Mouse (Mus musculus) kidney, embryonic 15.5 days (tissue): ENCODE measurements around the gene Klf3. TPM values are rescaled to one million over a fixed set of nuclear protein-coding genes. Genes with fewer than 3 reads are reported as not detected.

Experiments
- ATAC-seq: fragments of 200-750 bp; cut with Nextera tagmentation; replicated peaks from 2 replicates; pipeline ENCODE4 v1.8.0; 2017; ENCODE audit warnings: moderate TSS enrichment; ENCODE audit not compliant: low FRiP score
- H3K27ac ChIP-seq: fragments of 300-500 bp; sonication (generic); 2 replicates; pipeline ENCODE4 v1.5.1; 2015; ENCODE audit warnings: mild to moderate bottlenecking, inconsistent platforms
- H3K27me3 ChIP-seq: fragments of 300-500 bp; sonication (generic); 2 replicates; pipeline ENCODE4 v1.6.1; 2015; ENCODE audit warnings: inconsistent platforms
- H3K36me3 ChIP-seq: fragments of 300-500 bp; sonication (generic); 2 replicates; pipeline ENCODE4 v1.6.1; 2015; ENCODE audit warnings: inconsistent platforms
- H3K4me1 ChIP-seq: fragments of 300-500 bp; sonication (generic); 2 replicates; pipeline ENCODE4 v1.6.1; 2015; ENCODE audit warnings: inconsistent platforms
- H3K4me2 ChIP-seq: fragments of 300-500 bp; sonication (generic); 2 replicates; pipeline ENCODE4 v1.6.1; 2015; ENCODE audit warnings: moderate library complexity, mild to moderate bottlenecking, inconsistent platforms
- H3K4me3 ChIP-seq: fragments of 300-500 bp; sonication (generic); replicated peaks from 2 replicates; pipeline ENCODE4 v1.5.1; 2015; ENCODE audit warnings: mild to moderate bottlenecking, inconsistent platforms
- H3K9ac ChIP-seq: fragments of 300-500 bp; sonication (generic); 2 replicates; pipeline ENCODE4 v1.6.1; 2015; ENCODE audit warnings: mild to moderate bottlenecking, inconsistent platforms
- H3K9me3 ChIP-seq: fragments of 300-500 bp; sonication (generic); replicated peaks from 2 replicates; pipeline ENCODE4 v1.6.1; 2016; ENCODE audit warnings: inconsistent platforms
- WGBS: fragments of 180-500 bp; shearing (Covaris S2); methylation state at CpG from one replicate; pipeline ENCODE4 v1.1.7; 2015; ENCODE audit warnings: mixed read lengths; 5-methylcytosine and 5-hydroxymethylcytosine counted together
- polyA plus RNA-seq: library from polyadenylated mRNA; unstranded; fragments of >200 nt; fragmentation: Nextera tagmentation; extraction: Ambion mirVana; gene quantifications from 2 replicates; pipeline ENCODE4 v1.2.1, GENCODE M21; 2015

The Klf3 gene
- polyA plus RNA-seq, 1 experiment from 2014 or later = 62.2 TPM

- 0 out of 2 replicates have a peak, but pooled peaks cover 3% of the 10 kb centered on the region for H3K36me3 ChIP-seq
- no peak for ATAC-seq
- peak overlapping the region; percentile 92 for H3K4me3 ChIP-seq
- 7% methylated on average over 8 of the region's 8 CpGs for WGBS
- peak overlapping the region; percentile 99 for H3K27ac ChIP-seq
- H3K4me2 ChIP-seq = peak overlapping the region; percentile 82
- no peaks in the 10 kb centered on the region for H3K9me3 ChIP-seq
- peak overlapping the region; percentile 97 for H3K9ac ChIP-seq
- no peaks in the 10 kb centered on the region for H3K27me3 ChIP-seq
- peaks cover 28% of the 10 kb centered on the region for H3K4me1 ChIP-seq
Observed at GRCm38 (mm10) chr5:64802143-64802542, 1.0 kb upstream of the Klf3 start.

GRCm38 (mm10) chr5:64803720-64804462 lies 703 bp downstream of the Klf3 start:
- H3K36me3 ChIP-seq = peaks cover 6% of the 10 kb centered on the region
- peak overlapping the region; percentile 92 for H3K4me3 ChIP-seq
- peak overlapping the region; percentile 97 for H3K9ac ChIP-seq
- peak overlapping the region; percentile 99 for H3K27ac ChIP-seq
- no peak for ATAC-seq
- H3K4me1 ChIP-seq = peaks cover 44% of the 10 kb centered on the region
- H3K27me3 ChIP-seq = no peaks in the 10 kb centered on the region
- H3K9me3 ChIP-seq = no peaks in the 10 kb centered on the region
- H3K4me2 ChIP-seq = peak overlapping the region; percentile 82
- under 1% methylated on average over 69 of the region's 69 CpGs for WGBS

- Histone ChIP-seq H3K4me3 (peak overlapping the region; percentile 92), H3K9me3 (no peaks in the 10 kb centered on the region), H3K27me3 (no peaks in the 10 kb centered on the region), H3K4me2 (peak overlapping the region; percentile 82), H3K9ac (peak overlapping the region; percentile 52), H3K4me1 (peaks cover 58% of the 10 kb centered on the region), H3K36me3 (peaks cover 10% of the 10 kb centered on the region), H3K27ac (peak overlapping the region; percentile 93)
- no peak for ATAC-seq
- 2% methylated on average over 7 of the region's 7 CpGs for WGBS
Observed at GRCm38 (mm10) chr5:64805131-64805872, 2.1 kb downstream of the Klf3 start.

GRCm38 (mm10) chr5:64805873-64806505 lies 2.8 kb downstream of the Klf3 start:
- peaks cover 65% of the 10 kb centered on the region for H3K4me1 ChIP-seq
- peak overlapping the region; percentile 82 for H3K4me2 ChIP-seq
- ATAC-seq = no peak; the same call in 1 of the 2 replicates
- H3K9ac ChIP-seq = peak overlapping the region; percentile 52
- peaks cover 10% of the 10 kb centered on the region for H3K36me3 ChIP-seq
- 2% methylated on average over 7 of the region's 7 CpGs for WGBS
- H3K9me3 ChIP-seq = no peaks in the 10 kb centered on the region
- no peaks in the 10 kb centered on the region for H3K27me3 ChIP-seq
- H3K4me3 ChIP-seq = peak overlapping the region; percentile 92
- peak overlapping the region; percentile 93 for H3K27ac ChIP-seq

GRCm38 (mm10) chr5:64806600-64806999 lies 3.4 kb downstream of the Klf3 start:
- Histone ChIP-seq H3K27me3 (no peaks in the 10 kb centered on the region), H3K4me2 (peak overlapping the region; percentile 82), H3K4me3 (peak overlapping the region; percentile 92), H3K9me3 (no peaks in the 10 kb centered on the region), H3K36me3 (peaks cover 10% of the 10 kb centered on the region), H3K4me1 (peaks cover 71% of the 10 kb centered on the region), H3K27ac (peak overlapping the region; percentile 93), H3K9ac (peak overlapping the region; percentile 52)
- ATAC-seq = no peak
- WGBS = 24% methylated on average over 2 of the region's 2 CpGs

GRCm38 (mm10) chr5:64807159-64807558 lies 4.0 kb downstream of the Klf3 start:
- Histone ChIP-seq H3K27ac (peak overlapping the region; percentile 54; the same call in 1 of the 2 replicates), H3K27me3 (no peaks in the 10 kb centered on the region), H3K36me3 (peaks cover 10% of the 10 kb centered on the region), H3K9me3 (no peaks in the 10 kb centered on the region), H3K4me3 (no peak overlapping the region), H3K4me2 (peak overlapping the region; percentile 82), H3K4me1 (peaks cover 74% of the 10 kb centered on the region), H3K9ac (no peak overlapping the region)
- WGBS = 55% methylated on average over 3 of the region's 3 CpGs
- ATAC-seq = no peak

- ATAC-seq = no peak
- H3K4me3 ChIP-seq = no peak overlapping the region; the same call in 1 of the 2 replicates
- peaks cover 74% of the 10 kb centered on the region for H3K4me1 ChIP-seq
- no peak overlapping the region for H3K9ac ChIP-seq
- peak overlapping the region; percentile 82 for H3K4me2 ChIP-seq
- no peaks in the 10 kb centered on the region for H3K9me3 ChIP-seq
- 49% methylated on average over 4 of the region's 4 CpGs for WGBS
- peaks cover 10% of the 10 kb centered on the region for H3K36me3 ChIP-seq
- no peaks in the 10 kb centered on the region for H3K27me3 ChIP-seq
- H3K27ac ChIP-seq = peak overlapping the region; percentile 94
Observed at GRCm38 (mm10) chr5:64807603-64808002, 4.4 kb downstream of the Klf3 start.

- Histone ChIP-seq H3K36me3 (peaks cover 10% of the 10 kb centered on the region), H3K4me3 (no peak overlapping the region; the same call in 1 of the 2 replicates), H3K4me2 (peak overlapping the region; percentile 82), H3K27me3 (no peaks in the 10 kb centered on the region), H3K4me1 (peaks cover 81% of the 10 kb centered on the region), H3K27ac (peak overlapping the region; percentile 94), H3K9me3 (no peaks in the 10 kb centered on the region), H3K9ac (no peak overlapping the region)
- WGBS = 59% methylated on average over 24 of the region's 24 CpGs
- no peak for ATAC-seq
Observed at GRCm38 (mm10) chr5:64808106-64809010, 5.2 kb downstream of the Klf3 start.

GRCm38 (mm10) chr5:64809257-64809656 lies 6.1 kb downstream of the Klf3 start:
- H3K4me3 ChIP-seq = no peak overlapping the region
- WGBS = 76% methylated on average over 7 of the region's 7 CpGs
- peak overlapping the region; percentile 94 for H3K27ac ChIP-seq
- H3K27me3 ChIP-seq = no peaks in the 10 kb centered on the region
- H3K4me1 ChIP-seq = peaks cover 90% of the 10 kb centered on the region
- H3K36me3 ChIP-seq = peaks cover 10% of the 10 kb centered on the region
- ATAC-seq = no peak
- H3K9me3 ChIP-seq = no peaks in the 10 kb centered on the region
- no peak overlapping the region; the same call in 1 of the 2 replicates for H3K4me2 ChIP-seq
- H3K9ac ChIP-seq = peak overlapping the region; percentile 24; the same call in 1 of the 2 replicates

- peaks cover 93% of the 10 kb centered on the region for H3K4me1 ChIP-seq
- peaks cover 14% of the 10 kb centered on the region for H3K36me3 ChIP-seq
- ATAC-seq = no peak
- H3K27ac ChIP-seq = peak overlapping the region; percentile 94
- H3K9ac ChIP-seq = no peak overlapping the region
- H3K27me3 ChIP-seq = no peaks in the 10 kb centered on the region
- no peak overlapping the region for H3K4me3 ChIP-seq
- H3K9me3 ChIP-seq = no peaks in the 10 kb centered on the region
- H3K4me2 ChIP-seq = no peak overlapping the region
- 85% methylated on average over 11 of the region's 11 CpGs for WGBS
Observed at GRCm38 (mm10) chr5:64809864-64810263, 6.7 kb downstream of the Klf3 start.
